Mouse (Mus musculus) T-helper 17 cell (primary cell): ENCODE results near the gene Ssxb9.
"Not testable (repeated sequence)": the region's sequence is repeated elsewhere in the genome, so short reads cannot be mapped to it uniquely, and the experiment has no call there.

ENCODE experiments used
- in situ Hi-C, 2 experiments: fragments of 300-600 bp; cut with MboI, MseI; formaldehyde crosslinking; loops; 1 replicate in 1 of 2; 2 replicates in 1 of 2; pipeline ENCODE4 v1.15.1; 2025; ENCODE audit warnings: high pct_unique_total_duplicates in 2 of 2

Ssxb9 gene

DNA sequence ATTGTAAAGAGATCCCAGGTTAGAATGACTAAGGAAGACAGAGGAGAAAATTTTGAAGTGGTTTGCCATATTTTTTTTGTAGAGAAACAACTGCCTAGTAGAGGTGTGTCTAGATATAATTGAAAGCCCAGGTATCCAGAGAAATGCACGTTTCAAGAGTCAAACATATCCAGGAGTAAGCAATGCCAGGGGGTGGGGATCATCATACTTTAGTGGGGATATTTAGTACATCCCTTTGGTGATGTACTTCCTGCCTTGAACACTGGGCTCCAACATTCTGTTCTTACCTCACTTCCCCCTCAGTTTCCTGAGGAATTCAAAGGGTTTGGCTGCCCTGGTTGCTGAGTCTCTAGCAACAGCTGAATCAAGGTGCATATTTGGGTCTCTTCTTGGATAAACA is at the start of gene Ssxb9:
Ssxb9 (plus strand) TSS at position 301 of the 400 bp plus-strand sequence.
- in situ Hi-C loops, result not testable (repeated sequence)

DNA sequence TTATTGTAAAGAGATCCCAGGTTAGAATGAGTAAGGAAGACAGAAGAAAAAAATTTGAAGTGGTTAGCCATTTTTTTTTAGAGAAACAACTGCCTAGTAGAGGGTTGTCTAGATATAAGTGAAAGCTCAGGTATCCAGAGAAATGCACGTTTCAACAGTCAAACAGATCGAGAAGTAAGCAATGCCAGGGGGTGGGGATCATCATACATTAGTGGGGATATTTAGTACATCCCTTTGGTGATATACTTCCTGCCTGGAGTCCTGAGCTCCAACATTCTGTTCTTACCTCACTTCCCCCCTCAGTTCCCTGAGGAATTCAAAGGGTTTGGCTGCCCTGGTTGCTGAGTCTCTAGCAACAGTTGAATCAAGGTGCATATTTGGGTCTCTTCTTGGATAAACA is 39.7 kb upstream of the Ssxb9 start, which contains the start of gene Ssxb10:
Ssxb10 (plus strand) TSS at position 301 of the 400 bp plus-strand sequence.
- in situ Hi-C loops, result no loop called here

DNA sequence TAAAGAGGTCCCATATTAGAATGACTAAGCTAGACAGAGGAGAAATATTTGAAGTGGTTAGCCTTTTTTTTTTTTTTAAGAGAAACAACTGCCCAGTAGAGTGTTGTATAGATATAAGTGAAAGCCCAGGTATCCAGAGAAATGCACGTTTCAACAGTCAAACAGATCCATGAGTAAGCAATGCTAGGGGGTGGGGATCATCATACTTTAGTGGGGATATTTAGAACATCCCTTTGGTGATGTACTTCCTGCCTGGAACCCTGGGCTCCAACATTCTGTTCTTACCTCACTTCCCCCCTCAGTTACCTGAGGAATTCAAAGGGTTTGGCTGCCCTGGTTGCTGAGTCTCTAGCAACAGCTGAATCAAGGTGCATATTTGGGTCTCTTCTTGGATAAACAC is 46.2 kb downstream of the Ssxb9 start, which contains the start of gene Ssxb1:
Ssxb1 (plus strand) TSS at position 301 of the 400 bp plus-strand sequence.
- in situ Hi-C loops, result loop anchor here in 1 of 2 experiments (10.0 kb wide), 1 partner anchor 1058 kb away; no protein-coding TSS in a partner anchor
